Mouse (Mus musculus) large intestine, adult 2 months (tissue): ENCODE results near the gene Slc16a5. TPM values are rescaled to one million over a fixed set of nuclear protein-coding genes. Genes with fewer than 3 reads are reported as not detected.
"Not testable (repeated sequence)": the region's sequence is repeated elsewhere in the genome, so short reads cannot be mapped to it uniquely, and the experiment has no call there.

Experiments
- DNase-seq: peaks from one replicate; pipeline ENCODE4 v3.0.0-alpha.2; 2012; ENCODE audit warnings: low read depth, low spot score
- WGBS: fragments of 180-500 bp; shearing (Covaris S2); methylation state at CpG from one replicate; pipeline ENCODE4 v1.1.7; 2018; 5-methylcytosine and 5-hydroxymethylcytosine counted together
- polyA plus RNA-seq: library from polyadenylated mRNA; depleted of rRNA; stranded (reverse); fragments of >200 nt; gene quantifications from 2 replicates; pipeline ENCODE4 v1.2.3, GENCODE M21; 2012

The Slc16a5 gene
- polyA plus RNA-seq, 1 experiment = 74.5 TPM

DNA sequence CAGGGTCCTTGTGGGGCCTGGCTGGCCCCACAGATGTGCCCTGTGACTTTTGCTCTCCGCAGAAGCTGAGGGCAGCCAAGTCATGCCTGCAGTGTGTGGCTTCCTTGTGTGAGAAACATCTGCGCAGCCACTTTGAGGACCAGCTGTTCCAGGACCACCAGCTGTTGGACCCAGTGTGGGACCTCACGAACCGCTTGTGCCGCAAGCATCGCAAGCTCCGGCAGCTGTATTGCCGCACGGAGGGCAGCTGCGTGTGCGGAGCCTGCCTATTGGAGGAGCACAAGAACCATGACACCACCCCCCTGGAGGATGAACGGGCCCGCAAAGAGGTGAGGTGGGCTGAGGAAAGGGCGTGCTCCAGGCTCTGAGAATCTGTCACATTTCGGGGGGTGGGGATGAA is 20.9 kb upstream of the Slc16a5 start:
- 76% methylated on average over 15 of the region's 15 CpGs for WGBS
- no peak for DNase-seq

GRCm38 (mm10) chr11:115446906-115447305 is 15.4 kb upstream of the Slc16a5 start:
- no peak for DNase-seq
- WGBS = 21% methylated on average over 3 of the region's 3 CpGs

DNA sequence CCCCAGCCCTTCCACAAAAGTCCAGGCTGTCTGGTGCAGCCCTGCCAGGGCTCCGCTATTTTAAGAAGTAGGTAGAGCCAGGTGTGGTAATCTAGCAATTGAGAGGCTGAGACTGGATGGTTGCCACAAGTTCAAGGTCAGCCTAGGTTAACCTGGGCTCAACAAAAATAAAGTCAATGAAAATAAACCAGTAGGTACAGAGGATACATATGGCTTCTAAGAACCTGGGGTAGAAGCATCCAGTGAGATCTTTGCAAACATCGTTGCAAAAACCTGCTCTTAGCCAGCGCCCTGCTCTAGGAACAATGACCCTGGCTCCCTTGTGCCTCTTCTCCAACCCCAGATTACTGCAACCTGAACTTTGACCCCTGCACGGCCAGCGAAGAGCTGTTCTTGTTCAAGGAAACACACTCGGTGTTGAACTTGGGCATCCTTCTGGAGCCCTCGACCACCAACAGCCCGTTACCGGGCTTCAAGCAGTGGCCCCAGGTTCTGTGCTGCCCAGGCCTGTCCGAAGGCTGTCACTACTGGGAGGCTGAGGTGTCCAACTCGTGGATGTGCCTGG is 14.9 kb upstream of the Slc16a5 start:
- DNase-seq = no peak
- WGBS = 53% methylated on average over 11 of the region's 11 CpGs

- 44% methylated on average over 16 of the region's 16 CpGs for WGBS
Observed at GRCm38 (mm10) chr11:115448075-115448474, 14.2 kb upstream of the Slc16a5 start.

DNA sequence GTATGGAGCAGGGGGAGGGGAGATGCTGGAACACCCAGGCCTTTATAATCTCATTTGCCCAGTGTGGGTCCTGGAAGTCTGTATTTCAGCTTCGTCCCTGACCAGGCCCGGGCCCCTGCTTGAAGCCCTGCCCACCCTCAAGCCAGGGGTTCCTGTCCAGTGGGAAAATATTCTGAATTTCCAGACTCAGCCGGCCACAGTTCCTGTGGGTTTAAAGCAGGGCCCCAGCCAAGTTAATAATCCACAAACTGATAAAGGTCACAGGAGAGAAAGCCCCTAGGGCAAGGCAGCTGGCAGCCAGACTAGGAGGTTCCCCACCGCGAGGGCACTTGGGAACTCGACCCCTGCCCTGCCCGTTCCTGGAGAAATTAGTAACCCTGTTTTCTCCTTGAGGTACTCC is 13.3 kb upstream of the Slc16a5 start:
- WGBS = 38% methylated on average over 7 of the region's 7 CpGs

More at GRCm38 (mm10) chr11:115448075-115448474, 14.2 kb upstream of the Slc16a5 start:
- no peak for DNase-seq

GRCm38 (mm10) chr11:115450176-115450575 is 12.1 kb upstream of the Slc16a5 start:
- peak; percentile 84 for DNase-seq
- 45% methylated on average over 7 of the region's 7 CpGs for WGBS

More for the DNA sequence above, 13.3 kb upstream of the Slc16a5 start:
- DNase-seq = no peak

GRCm38 (mm10) chr11:115451781-115452241 is 10.5 kb upstream of the Slc16a5 start:
- no peak for DNase-seq
- WGBS = 21% methylated on average over 8 of the region's 8 CpGs

DNA sequence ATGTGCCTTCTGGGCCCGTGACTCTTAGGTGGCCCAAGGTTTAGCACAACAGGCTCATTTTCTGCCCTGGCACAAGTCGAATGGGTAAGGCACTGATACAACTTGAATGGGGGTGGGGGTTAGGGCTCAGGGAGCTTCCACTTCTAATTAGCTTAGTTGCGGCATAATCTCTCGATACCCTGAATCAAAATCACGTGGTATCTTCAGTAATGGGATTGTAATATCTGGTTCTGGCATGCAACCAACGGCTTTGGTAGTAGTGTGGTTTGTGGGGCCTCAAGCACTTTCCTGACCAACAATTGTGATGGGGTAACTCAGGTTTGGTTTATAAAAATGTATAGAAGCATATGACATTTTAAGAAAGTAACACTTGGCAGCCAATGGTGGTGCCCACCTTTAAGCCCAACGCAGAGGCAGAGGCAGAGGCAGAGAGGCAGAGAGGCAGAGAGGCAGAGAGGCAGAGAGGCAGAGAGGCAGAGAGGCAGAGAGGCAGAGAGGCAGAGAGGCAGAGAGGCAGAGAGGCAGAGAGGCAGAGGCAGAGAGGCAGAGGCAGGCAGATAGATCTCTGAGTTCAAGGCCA is 9.9 kb upstream of the Slc16a5 start:
- no peak for DNase-seq
- 40% methylated on average over 7 of the region's 7 CpGs for WGBS

GRCm38 (mm10) chr11:115453306-115453705 is 9.0 kb upstream of the Slc16a5 start:
- 58% methylated on average over 4 of the region's 4 CpGs for WGBS
- no peak for DNase-seq

DNA sequence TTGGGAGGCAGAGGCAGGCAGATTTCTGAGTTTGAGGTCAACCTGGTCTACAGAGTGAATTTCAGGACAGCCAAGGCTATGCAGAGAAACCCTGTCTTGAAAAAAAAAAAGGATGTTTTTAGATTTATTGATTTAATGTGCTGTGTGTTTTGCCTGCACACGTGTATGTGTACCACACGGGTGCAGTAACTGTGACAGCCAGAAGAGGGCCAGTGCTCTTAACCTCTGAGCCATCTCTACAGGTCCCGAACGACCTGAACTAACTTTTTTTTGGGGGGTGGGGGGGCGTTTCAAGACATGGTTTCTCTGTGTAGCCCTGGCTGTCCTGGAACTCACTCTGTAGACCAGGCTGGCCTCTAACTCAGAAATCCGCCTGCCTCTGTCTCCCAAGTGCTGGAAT is 7.5 kb upstream of the Slc16a5 start:
- DNase-seq = not testable (repeated sequence)
- 93% methylated on average over 6 of the region's 6 CpGs for WGBS

GRCm38 (mm10) chr11:115455619-115456018 is 6.7 kb upstream of the Slc16a5 start:
- 88% methylated on average over 15 of the region's 15 CpGs for WGBS

DNA sequence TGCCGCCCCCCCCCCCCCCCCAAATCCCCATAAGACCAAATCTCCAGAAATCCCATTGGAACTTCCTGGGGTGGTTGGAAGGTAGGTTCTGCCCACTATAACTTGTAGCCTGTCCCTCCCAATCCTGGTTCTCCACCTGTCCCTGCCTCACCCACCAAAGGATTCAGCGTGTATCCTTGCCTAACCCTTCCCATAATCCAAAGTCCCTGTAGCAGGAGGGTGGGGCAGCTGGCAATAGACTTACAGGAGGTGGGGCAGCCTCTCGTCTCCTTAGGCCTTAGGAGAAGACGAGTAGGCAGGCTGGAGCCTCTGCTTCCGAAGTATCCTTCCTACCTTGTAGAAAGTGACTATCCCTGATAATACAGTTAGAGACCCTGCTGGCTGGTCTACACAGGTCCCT is 6.1 kb upstream of the Slc16a5 start:
- WGBS = 49% methylated on average over 5 of the region's 5 CpGs
- DNase-seq = peak; percentile 82

More at GRCm38 (mm10) chr11:115455619-115456018, 6.7 kb upstream of the Slc16a5 start:
- no peak for DNase-seq

GRCm38 (mm10) chr11:115457405-115457804 is 4.9 kb upstream of the Slc16a5 start:
- 38% methylated on average over 6 of the region's 6 CpGs for WGBS
- DNase-seq = no peak

DNA sequence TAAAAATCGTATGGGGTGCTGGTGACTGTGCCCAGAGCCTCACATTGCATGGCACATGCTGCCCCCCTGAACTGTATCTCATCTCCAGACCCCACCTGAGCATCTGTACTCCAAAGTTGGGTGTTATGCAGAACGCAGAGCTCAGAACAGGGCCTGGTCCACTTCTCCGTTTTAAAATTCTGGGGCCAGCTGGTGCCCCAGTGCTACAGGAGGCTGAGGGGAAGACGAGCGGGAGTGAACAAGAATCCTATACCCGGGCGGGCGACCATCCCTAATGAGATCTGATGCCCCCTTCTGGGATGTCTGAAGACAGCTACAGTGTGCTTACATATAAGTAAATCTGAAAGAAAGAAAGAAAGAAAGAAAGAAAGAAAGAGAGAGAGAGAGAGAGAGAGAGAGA is 1.3 kb upstream of the Slc16a5 start:
- 58% methylated on average over 8 of the region's 8 CpGs for WGBS

DNA sequence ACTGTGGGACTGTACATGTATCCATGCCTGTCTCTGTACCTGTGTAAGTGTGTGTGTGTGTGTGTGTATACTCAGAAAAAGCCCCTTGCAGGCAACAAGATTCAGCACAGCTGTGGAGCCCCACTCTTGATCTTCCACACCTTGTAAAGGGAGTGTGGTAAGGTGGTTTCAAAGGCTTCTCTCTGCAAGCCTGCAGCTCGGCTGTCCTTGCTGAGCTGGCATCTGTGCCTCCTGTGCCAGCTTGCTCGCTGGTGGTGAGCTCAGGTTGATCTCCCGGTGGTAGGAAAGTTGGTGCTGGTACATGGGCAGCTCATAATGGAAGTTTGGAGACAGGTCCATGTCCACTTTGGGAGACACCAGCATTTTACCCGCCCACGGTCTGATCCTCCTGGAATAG is 430 bp upstream of the Slc16a5 start:
- 27% methylated on average over 5 of the region's 5 CpGs for WGBS
- DNase-seq = no peak

More for the DNA sequence above, 1.3 kb upstream of the Slc16a5 start:
- DNase-seq = no peak

DNA sequence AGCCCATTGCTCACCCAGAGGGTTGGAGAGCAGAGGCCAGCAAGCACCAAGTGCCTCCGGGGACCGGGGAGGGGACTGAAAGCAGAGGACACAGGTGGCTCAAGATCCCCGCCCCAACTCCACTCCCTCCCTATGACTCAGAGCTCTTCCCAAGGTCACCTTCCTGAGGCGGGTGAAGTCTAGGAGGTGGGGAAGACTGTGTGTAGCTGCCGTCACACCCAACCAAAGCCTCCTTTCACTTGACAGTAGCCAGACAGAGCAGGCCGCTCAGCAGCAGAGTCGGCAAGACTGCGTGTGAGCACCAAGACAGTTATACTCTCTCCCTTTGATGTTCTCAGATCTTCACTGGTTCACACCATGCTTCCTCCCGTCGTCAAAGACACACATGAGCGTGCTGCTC is 1.1 kb downstream of the Slc16a5 start:
- WGBS = 22% methylated on average over 11 of the region's 11 CpGs
- peak; percentile 87 for DNase-seq

GRCm38 (mm10) chr11:115464851-115465250 is 2.6 kb downstream of the Slc16a5 start:
- no peak for DNase-seq
- 87% methylated on average over 8 of the region's 8 CpGs for WGBS

DNA sequence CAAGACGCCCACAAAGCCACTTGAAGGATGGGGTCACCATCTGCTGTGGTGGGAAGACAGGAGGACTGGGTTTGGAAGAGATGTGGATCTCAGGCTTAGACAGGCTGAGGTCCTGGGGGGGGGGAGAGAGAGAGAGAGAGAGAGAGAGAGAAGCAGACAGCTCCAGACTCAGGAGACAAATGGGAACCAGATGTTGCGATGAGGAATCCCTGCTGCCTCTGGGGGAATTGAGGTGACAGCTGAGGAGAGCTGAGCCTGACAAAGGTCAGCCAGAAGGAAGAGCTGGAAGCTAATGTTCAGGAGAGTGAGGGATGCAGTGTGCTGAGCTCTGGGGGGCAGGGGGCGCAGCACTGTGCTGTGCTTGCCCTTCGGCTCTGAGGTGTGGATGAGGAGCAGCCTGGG is 4.9 kb downstream of the Slc16a5 start:
- WGBS = 83% methylated on average over 4 of the region's 4 CpGs

GRCm38 (mm10) chr11:115472183-115472582 is 9.9 kb downstream of the Slc16a5 start:
- WGBS = 80% methylated on average over 7 of the region's 7 CpGs
- DNase-seq = no peak

More for the DNA sequence above, 4.9 kb downstream of the Slc16a5 start:
- DNase-seq = no peak

GRCm38 (mm10) chr11:115473626-115474275 is 11.5 kb downstream of the Slc16a5 start:
- 10% methylated on average over 15 of the region's 15 CpGs for WGBS
- peak; percentile 96 for DNase-seq
